In the genomic region with DNA sequence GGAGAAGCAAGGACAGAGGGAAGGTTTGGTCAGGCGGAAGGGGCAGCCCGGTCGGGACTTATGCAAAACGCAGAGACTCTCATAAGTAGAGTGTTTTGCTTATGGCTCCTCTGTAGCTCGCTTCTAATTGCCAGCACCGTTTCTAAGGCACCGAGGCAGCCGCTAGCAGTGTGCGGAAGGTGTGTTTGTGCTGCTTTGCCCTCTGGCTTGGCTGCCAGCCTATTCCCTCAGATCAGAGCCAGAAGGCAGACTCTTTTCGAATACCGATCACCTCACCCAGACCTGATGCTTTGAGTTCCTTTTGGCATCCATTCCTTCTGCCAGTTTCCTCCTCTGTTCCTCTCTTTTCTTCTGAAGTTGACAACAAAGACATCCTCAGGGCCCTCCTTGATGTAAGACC, we compare ENCODE assay signal across 13 mouse cellular contexts.
DNase-seq lines count a peak whose midpoint lies in the region; ATAC-seq and TF ChIP-seq lines count a peak whose summit lies in the region.
"Had no signal": no experiment of that assay in that cellular context is flagged by ENCODE, and none has a peak within 500 bp of the region (broad histone marks: within the 10 kb centered on the region; RNA-seq: fewer than 3 reads in every experiment).

No protein-coding gene starts in this region.

- no peak overlapping the region for H3K4me3 ChIP-seq in lung, postnatal 0 days (ENCODE audit: low read depth, low read length)
- H3K4me3 ChIP-seq in lung, adult 2 months (replicated peaks; ENCODE audit: extremely low read depth, low read depth, low read length): no peak overlapping the region
- no peak overlapping the region for H3K4me3 ChIP-seq in layer of hippocampus, adult 2 months
- H3K4me3 ChIP-seq in embryonic facial prominence, embryonic 10.5 days: no peak overlapping the region
- H3K4me3 ChIP-seq: erythroblast, embryonic 14.5 days; limb, embryonic 15.5 days had no signal

- H3K27ac ChIP-seq in lung, postnatal 0 days (ENCODE audit: low read length): no peak overlapping the region
- peak overlapping the region; percentile 36; the same call in 1 of the 2 replicates for H3K27ac ChIP-seq in layer of hippocampus, adult 2 months
- H3K27ac ChIP-seq in embryonic facial prominence, embryonic 10.5 days (replicated peaks): no peak overlapping the region
- H3K27ac ChIP-seq: limb, embryonic 15.5 days had no signal

- H3K9ac ChIP-seq in lung, postnatal 0 days (replicated peaks; ENCODE audit: low read depth): no peak overlapping the region
- H3K9ac ChIP-seq: limb, embryonic 15.5 days had no signal

- H3K4me1 ChIP-seq in lung, postnatal 0 days (ENCODE audit: insufficient read depth, low read depth, low read length): no peaks in the 10 kb centered on the region
- H3K4me1 ChIP-seq in lung, adult 2 months (ENCODE audit: control insufficient read depth, insufficient read depth, low read length): no peaks in the 10 kb centered on the region
- H3K4me1 ChIP-seq in embryonic facial prominence, embryonic 10.5 days: no peaks in the 10 kb centered on the region

- peak; percentile 14 to 19 for DNase-seq in cerebellum, postnatal 36 days
- DNase-seq in lung, postnatal 0 days (ENCODE audit: low spot score): peak; percentile 17
- DNase-seq in lung, adult 2 months: no peak
- peak; percentile 38 to 51 for DNase-seq in layer of hippocampus, adult 2 months (ENCODE audit: low spot score in 2 of 2)
- peak; percentile 73 to 78 for DNase-seq in right cerebral cortex, postnatal 10 days (ENCODE audit: low spot score in 2 of 2)
- DNase-seq in urinary bladder, postnatal 4 days (ENCODE audit: low spot score in 2 of 2): no peak
- DNase-seq in embryonic facial prominence, embryonic 10.5 days (ENCODE audit: low spot score): no peak
- DNase-seq: adrenal gland, adult 8-10 months; kidney, postnatal 25 days; thymus, postnatal 4 days had no signal

- no peak for TF ChIP-seq EP300 in lung, postnatal 0 days (IDR thresholded peaks at IDR 0.05)

- 45% methylated on average over 11 of the region's 11 CpGs for WGBS in lung, postnatal 0 days
- WGBS in lung, adult 2 months: 64% methylated on average over 11 of the region's 11 CpGs
- 71% methylated on average over 11 of the region's 11 CpGs for WGBS in embryonic facial prominence, embryonic 10.5 days

- no peak overlapping the region for H3K4me2 ChIP-seq in lung, postnatal 0 days (replicated peaks; ENCODE audit: low read depth, low read length)
- H3K4me2 ChIP-seq: limb, embryonic 15.5 days had no signal

- ATAC-seq in cerebellum, adult (ENCODE audit: insufficient number of reproducible peaks, low FRiP score, low TSS enrichment): no peak
- ATAC-seq in lung, postnatal 0 days: no peak

- no peaks in the 10 kb centered on the region for H3K27me3 ChIP-seq in lung, postnatal 0 days (replicated peaks; ENCODE audit: insufficient read depth, low read length)
- no peaks in the 10 kb centered on the region for H3K27me3 ChIP-seq in embryonic facial prominence, embryonic 10.5 days (replicated peaks; ENCODE audit: low read depth, poor library complexity, severe bottlenecking)
- H3K27me3 ChIP-seq: limb, embryonic 15.5 days had no signal

- H3K36me3 ChIP-seq in lung, postnatal 0 days (ENCODE audit: insufficient read depth, low read length): no peaks in the 10 kb centered on the region
- no peaks in the 10 kb centered on the region for H3K36me3 ChIP-seq in embryonic facial prominence, embryonic 10.5 days (replicated peaks)
- H3K36me3 ChIP-seq: limb, embryonic 15.5 days had no signal

- TF ChIP-seq CTCF in lung, postnatal 0 days (IDR thresholded peaks at IDR 0.05): no peak
- no peak for TF ChIP-seq CTCF in lung, adult 2 months (IDR thresholded peaks at IDR 0.05; ENCODE audit: insufficient read depth, low read length)
- TF ChIP-seq CTCF in layer of hippocampus, adult 2 months (conservative IDR thresholded peaks at IDR 0.05): no peak

- no peak for TF ChIP-seq POLR2A in lung, adult 2 months (IDR thresholded peaks at IDR 0.05; ENCODE audit: borderline replicate concordance, extremely low read depth, low read depth, low read length)

- H3K9me3 ChIP-seq in lung, postnatal 0 days (ENCODE audit: low read length): no peaks in the 10 kb centered on the region
- H3K9me3 ChIP-seq in embryonic facial prominence, embryonic 10.5 days: no peaks in the 10 kb centered on the region
- H3K9me3 ChIP-seq: limb, embryonic 15.5 days had no signal

Comparison
In these comparisons a context has a peak if more than half of its experiments do, and no peak if none do; other contexts are left out.
1. DNase-seq: peak in cerebellum, postnatal 36 days (2 of 2), lung, postnatal 0 days (single experiment), layer of hippocampus, adult 2 months (2 of 2) and right cerebral cortex, postnatal 10 days (2 of 2); none in lung, adult 2 months (single experiment), urinary bladder, postnatal 4 days (0 of 2) and embryonic facial prominence, embryonic 10.5 days (single experiment).